Mouse (Mus musculus) megakaryocyte, embryonic 14.5 days (primary cell): ENCODE measurements around the gene Guca1b. TPM values are rescaled to one million over a fixed set of nuclear protein-coding genes. Genes with fewer than 3 reads are reported as not detected.
"Not testable (repeated sequence)": the region's sequence is repeated elsewhere in the genome, so short reads cannot be mapped to it uniquely, and the experiment has no call there.

Source experiments
- H3K27me3 ChIP-seq: replicated peaks from 2 replicates; pipeline ENCODE3; 2012; ENCODE audit warnings: inconsistent platforms
- H3K36me3 ChIP-seq: replicated peaks from 2 replicates; pipeline ENCODE3; 2012; ENCODE audit warnings: low read length, inconsistent platforms, mixed read lengths
- H3K4me1 ChIP-seq: 2 replicates; pipeline ENCODE4 v1.6.1; 2012; ENCODE audit warnings: inconsistent platforms
- H3K4me3 ChIP-seq: replicated peaks from 2 replicates; pipeline ENCODE3; 2012; ENCODE audit warnings: moderate library complexity, mild to moderate bottlenecking, inconsistent platforms
- H3K9me3 ChIP-seq: 2 replicates; pipeline ENCODE4 v1.6.1; 2012; ENCODE audit warnings: inconsistent platforms
- FLI1 ChIP-seq: IDR thresholded peaks from 2 replicates; pipeline ENCODE4 v1.6.1; 2012; ENCODE audit warnings: low read length, inconsistent platforms, mixed read lengths
- GATA1 ChIP-seq: IDR thresholded peaks from 3 replicates; pipeline ENCODE4 v1.6.1; 2012; ENCODE audit warnings: mixed read lengths, low read length, inconsistent platforms, borderline replicate concordance
- polyA plus RNA-seq: library from polyadenylated mRNA; stranded (reverse); fragments of >175 nt; gene quantifications from 2 replicates; pipeline ENCODE4 v1.2.3, GENCODE M21; 2012; ENCODE audit warnings: low replicate concordance; ENCODE audit not compliant: insufficient read depth

Guca1b gene
- polyA plus RNA-seq, 1 experiment, result not detected

GRCm38 (mm10) chr17:47407717-47408557 is 22.7 kb downstream of the Guca1b start:
- peaks cover 71% of the 10 kb centered on the region for H3K27me3 ChIP-seq
- H3K36me3 ChIP-seq, result no peaks in the 10 kb centered on the region
- no peak for TF ChIP-seq GATA1
- no peak for TF ChIP-seq FLI1
- H3K4me1 ChIP-seq, result peaks cover 9% of the 10 kb centered on the region
- no peak overlapping the region for H3K4me3 ChIP-seq
- H3K9me3 ChIP-seq, result peaks cover 14% of the 10 kb centered on the region

- Histone ChIP-seq H3K9me3 (peaks cover 11% of the 10 kb centered on the region), H3K27me3 (peaks cover 71% of the 10 kb centered on the region), H3K4me1 (peaks cover 9% of the 10 kb centered on the region), H3K4me3 (no peak overlapping the region), H3K36me3 (no peaks in the 10 kb centered on the region)
- no peak for TF ChIP-seq FLI1
- TF ChIP-seq GATA1, result no peak
These were observed 23.3 kb downstream of the Guca1b start for GRCm38 (mm10) chr17:47408558-47408898.

- Histone ChIP-seq H3K4me3 (peak overlapping the region; percentile 62), H3K27me3 (peaks cover 74% of the 10 kb centered on the region), H3K9me3 (peaks cover 11% of the 10 kb centered on the region)
- not testable (repeated sequence) for H3K36me3 ChIP-seq, H3K4me1 ChIP-seq
These were observed 25.0 kb downstream of the Guca1b start for GRCm38 (mm10) chr17:47409897-47410861.

DNA sequence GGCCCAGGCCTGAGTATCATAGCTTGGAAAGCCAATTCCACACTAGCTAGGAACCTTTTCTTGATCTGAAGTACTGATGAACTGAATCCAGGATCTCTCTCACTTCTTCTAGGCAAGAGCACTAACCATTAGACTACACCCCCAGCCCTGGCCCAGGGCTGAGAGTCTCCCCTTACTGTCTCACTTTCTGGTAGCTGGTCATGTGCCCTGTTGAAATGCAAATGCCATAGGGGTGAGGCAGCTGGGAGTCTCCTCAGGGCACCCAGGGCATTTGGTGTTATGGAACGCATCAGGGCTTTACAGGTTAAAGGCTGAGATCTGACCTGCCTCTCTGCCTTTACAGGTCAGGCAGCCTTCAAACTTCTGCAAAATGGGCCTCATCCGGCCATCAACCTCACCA is 35.0 kb downstream of the Guca1b start:
- peaks cover 10% of the 10 kb centered on the region for H3K4me1 ChIP-seq
- no peak for TF ChIP-seq FLI1
- TF ChIP-seq GATA1, result no peak
- H3K9me3 ChIP-seq, result peaks cover 15% of the 10 kb centered on the region
- H3K4me3 ChIP-seq, result no peak overlapping the region
- no peaks in the 10 kb centered on the region for H3K36me3 ChIP-seq
- peaks cover 61% of the 10 kb centered on the region for H3K27me3 ChIP-seq

- no peak for TF ChIP-seq GATA1
- no peak for TF ChIP-seq FLI1
- peaks cover 21% of the 10 kb centered on the region for H3K4me1 ChIP-seq
- peaks cover 8% of the 10 kb centered on the region for H3K9me3 ChIP-seq
- no peaks in the 10 kb centered on the region for H3K36me3 ChIP-seq
- no peak overlapping the region for H3K4me3 ChIP-seq
- peaks cover 53% of the 10 kb centered on the region for H3K27me3 ChIP-seq
These were observed 36.4 kb downstream of the Guca1b start for GRCm38 (mm10) chr17:47421566-47421965.

- H3K4me3 ChIP-seq, result not testable (repeated sequence)
These were observed 37.4 kb downstream of the Guca1b start for GRCm38 (mm10) chr17:47422616-47423015.

DNA sequence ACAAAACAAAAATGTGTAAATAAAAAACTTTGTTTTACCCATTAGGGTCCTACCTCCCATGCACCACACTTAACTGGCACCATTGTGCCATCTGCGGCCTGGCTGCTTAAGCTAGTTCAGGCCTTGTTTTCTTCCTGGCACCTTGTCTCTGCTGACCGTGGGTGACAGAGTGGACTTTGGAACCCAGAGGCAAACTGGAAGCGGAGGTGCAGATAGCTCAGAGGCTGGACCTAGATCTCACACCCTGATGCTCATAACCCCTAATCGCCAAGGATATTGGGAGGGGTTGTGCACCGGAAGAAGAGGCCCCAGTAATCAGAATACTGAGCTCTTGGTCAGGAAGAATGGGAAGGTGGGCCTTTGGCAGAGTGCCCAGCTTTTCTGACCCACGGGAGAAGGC is 39.0 kb downstream of the Guca1b start:
- Histone ChIP-seq H3K4me3 (no peak overlapping the region), H3K27me3 (peaks cover 56% of the 10 kb centered on the region), H3K4me1 (peaks cover 36% of the 10 kb centered on the region), H3K36me3 (no peaks in the 10 kb centered on the region), H3K9me3 (no peaks in the 10 kb centered on the region)
- TF ChIP-seq FLI1 (no peak), GATA1 (no peak)

More at GRCm38 (mm10) chr17:47422616-47423015, 37.4 kb downstream of the Guca1b start:
- Histone ChIP-seq H3K27me3 (peaks cover 52% of the 10 kb centered on the region), H3K4me1 (peaks cover 21% of the 10 kb centered on the region)
- H3K9me3 ChIP-seq, H3K36me3 ChIP-seq: not testable (repeated sequence)

- no peaks in the 10 kb centered on the region for H3K9me3 ChIP-seq
- H3K4me3 ChIP-seq, result no peak overlapping the region
- H3K4me1 ChIP-seq, result peaks cover 48% of the 10 kb centered on the region
- H3K36me3 ChIP-seq, result no peaks in the 10 kb centered on the region
- TF ChIP-seq GATA1, result no peak
- TF ChIP-seq FLI1, result no peak
- peaks cover 37% of the 10 kb centered on the region for H3K27me3 ChIP-seq
These were observed 42.1 kb downstream of the Guca1b start for GRCm38 (mm10) chr17:47427316-47427715.

DNA sequence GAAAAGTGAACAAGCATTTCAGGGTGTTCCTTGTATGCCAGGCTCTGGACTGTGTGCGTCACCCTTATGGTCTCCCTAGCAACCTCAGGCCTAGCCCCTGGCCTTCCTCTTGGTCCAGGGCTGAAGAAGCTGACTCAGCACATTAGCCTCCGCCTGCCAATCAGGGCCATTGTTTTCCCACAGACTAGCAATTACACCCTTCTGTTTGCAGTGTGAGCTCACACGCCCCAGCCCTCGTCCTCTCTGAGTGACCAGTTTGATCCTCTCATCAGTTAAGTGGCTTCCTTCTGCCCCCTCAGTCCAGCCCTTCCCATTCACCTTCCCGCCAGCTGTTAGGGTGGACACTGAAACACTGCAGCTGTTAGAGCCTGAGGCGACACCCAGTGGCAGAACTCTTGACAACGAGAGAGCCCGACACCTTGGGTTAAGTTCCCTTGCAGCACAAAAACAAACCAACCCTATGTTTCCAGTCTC is 43.7 kb downstream of the Guca1b start:
- Histone ChIP-seq H3K4me1 (peaks cover 63% of the 10 kb centered on the region), H3K9me3 (no peaks in the 10 kb centered on the region)
- no peak for TF ChIP-seq FLI1
- no peak for TF ChIP-seq GATA1

DNA sequence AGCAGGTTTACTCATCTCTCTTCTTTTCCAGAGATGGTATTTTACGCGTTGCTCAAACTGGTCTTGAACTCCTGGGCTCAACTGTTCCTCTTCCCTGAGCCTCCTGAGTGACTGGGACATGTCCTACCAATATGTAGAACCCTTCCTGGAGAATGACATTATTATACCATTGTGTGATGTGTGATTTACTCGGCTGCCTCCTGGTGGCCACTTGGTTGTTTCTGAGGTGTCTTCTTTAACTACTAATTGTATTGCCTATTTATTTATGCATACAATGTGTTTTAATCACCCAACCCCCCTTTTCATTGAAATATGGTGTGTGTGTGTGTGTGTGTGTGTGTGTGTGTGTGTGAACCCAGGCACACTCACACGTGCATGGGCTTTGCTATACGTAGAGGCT is 45.6 kb downstream of the Guca1b start:
- Histone ChIP-seq H3K36me3 (no peaks in the 10 kb centered on the region), H3K27me3 (peaks cover 23% of the 10 kb centered on the region), H3K9me3 (no peaks in the 10 kb centered on the region), H3K4me3 (no peak overlapping the region), H3K4me1 (peaks cover 48% of the 10 kb centered on the region)
- TF ChIP-seq FLI1, result no peak
- TF ChIP-seq GATA1, result no peak

More for the DNA sequence above, 43.7 kb downstream of the Guca1b start:
- H3K36me3 ChIP-seq, result no peaks in the 10 kb centered on the region
- H3K4me3 ChIP-seq, result peak overlapping the region; percentile 50
- peaks cover 30% of the 10 kb centered on the region for H3K27me3 ChIP-seq
